Mouse (Mus musculus): Measurements from ENCODE around the gene Ank. TPM values are rescaled to one million over a fixed set of nuclear protein-coding genes. Genes with fewer than 3 reads are reported as not detected.

Ank gene
- polyA plus RNA-seq, 1 experiment = 3.7 TPM

GRCm38 (mm10) chr15:27568371-27568770, 101.9 kb downstream of the Ank start:
- Histone ChIP-seq H3K9me3 (ENCODE audit: control insufficient read depth, low read length) (no peaks in the 10 kb centered on the region), H3K27me3 (ENCODE audit: control insufficient read depth) (no peaks in the 10 kb centered on the region), H3K4me1 (ENCODE audit: control insufficient read depth) (no peaks in the 10 kb centered on the region), H3K4me3 (replicated peaks) (no peak overlapping the region), H3K36me3 (ENCODE audit: control insufficient read depth) (peaks cover 99% of the 10 kb centered on the region)
- TF ChIP-seq GATA1 (IDR thresholded peaks at IDR 0.05; ENCODE audit: low read length) = no peak

GRCm38 (mm10) chr15:27569924-27570323, 103.4 kb downstream of the Ank start:
- Histone ChIP-seq H3K36me3 (ENCODE audit: control insufficient read depth) (peaks cover 98% of the 10 kb centered on the region), H3K9me3 (ENCODE audit: control insufficient read depth, low read length) (no peaks in the 10 kb centered on the region), H3K4me3 (replicated peaks) (no peak overlapping the region), H3K27me3 (ENCODE audit: control insufficient read depth) (no peaks in the 10 kb centered on the region), H3K4me1 (ENCODE audit: control insufficient read depth) (no peaks in the 10 kb centered on the region)
- no peak for TF ChIP-seq TAL1 (IDR thresholded peaks at IDR 0.05; ENCODE audit: low read length)
- no peak for TF ChIP-seq GATA1 (IDR thresholded peaks at IDR 0.05; ENCODE audit: low read length)

GRCm38 (mm10) chr15:27570385-27570784, 103.9 kb downstream of the Ank start:
- Histone ChIP-seq H3K9me3 (ENCODE audit: control insufficient read depth, low read length) (no peaks in the 10 kb centered on the region), H3K4me1 (ENCODE audit: control insufficient read depth) (no peaks in the 10 kb centered on the region), H3K36me3 (ENCODE audit: control insufficient read depth) (peaks cover 99% of the 10 kb centered on the region), H3K4me3 (replicated peaks) (no peak overlapping the region), H3K27me3 (ENCODE audit: control insufficient read depth) (no peaks in the 10 kb centered on the region)
- TF ChIP-seq TAL1 (IDR thresholded peaks at IDR 0.05; ENCODE audit: low read length) (no peak), GATA1 (IDR thresholded peaks at IDR 0.05; ENCODE audit: low read length) (no peak)

- Histone ChIP-seq H3K27me3 (ENCODE audit: control insufficient read depth) (no peaks in the 10 kb centered on the region), H3K4me1 (ENCODE audit: control insufficient read depth) (no peaks in the 10 kb centered on the region), H3K4me3 (replicated peaks) (no peak overlapping the region), H3K9me3 (ENCODE audit: control insufficient read depth, low read length) (no peaks in the 10 kb centered on the region), H3K36me3 (ENCODE audit: control insufficient read depth) (peaks cover 99% of the 10 kb centered on the region)
- TF ChIP-seq GATA1 (IDR thresholded peaks at IDR 0.05; ENCODE audit: low read length) (no peak), TAL1 (IDR thresholded peaks at IDR 0.05; ENCODE audit: low read length) (no peak)
These were observed 104.7 kb downstream of the Ank start for GRCm38 (mm10) chr15:27571179-27571578.

- Histone ChIP-seq H3K4me3 (replicated peaks) (no peak overlapping the region), H3K9me3 (ENCODE audit: control insufficient read depth, low read length) (no peaks in the 10 kb centered on the region), H3K4me1 (ENCODE audit: control insufficient read depth) (no peaks in the 10 kb centered on the region), H3K27me3 (ENCODE audit: control insufficient read depth) (no peaks in the 10 kb centered on the region), H3K36me3 (ENCODE audit: control insufficient read depth) (peaks cover 98% of the 10 kb centered on the region)
- TF ChIP-seq GATA1 (IDR thresholded peaks at IDR 0.05; ENCODE audit: low read length) (no peak), TAL1 (IDR thresholded peaks at IDR 0.05; ENCODE audit: low read length) (no peak)
These were observed 108.7 kb downstream of the Ank start for GRCm38 (mm10) chr15:27574992-27575781.

- TF ChIP-seq TAL1 (IDR thresholded peaks at IDR 0.05; ENCODE audit: low read length) (no peak), GATA1 (IDR thresholded peaks at IDR 0.05; ENCODE audit: low read length) (no peak)
- H3K36me3 ChIP-seq (ENCODE audit: control insufficient read depth) = peaks cover 98% of the 10 kb centered on the region
- H3K4me1 ChIP-seq (ENCODE audit: control insufficient read depth) = no peaks in the 10 kb centered on the region
- no peaks in the 10 kb centered on the region for H3K9me3 ChIP-seq (ENCODE audit: control insufficient read depth, low read length)
- no peaks in the 10 kb centered on the region for H3K27me3 ChIP-seq (ENCODE audit: control insufficient read depth)
- no peak overlapping the region for H3K4me3 ChIP-seq (replicated peaks)
These were observed 109.5 kb downstream of the Ank start for GRCm38 (mm10) chr15:27575932-27576331.

- H3K9me3 ChIP-seq (ENCODE audit: control insufficient read depth, low read length) = no peaks in the 10 kb centered on the region
- TF ChIP-seq GATA1 (IDR thresholded peaks at IDR 0.05; ENCODE audit: low read length) = no peak
- no peak for TF ChIP-seq TAL1 (IDR thresholded peaks at IDR 0.05; ENCODE audit: low read length)
- no peaks in the 10 kb centered on the region for H3K4me1 ChIP-seq (ENCODE audit: control insufficient read depth)
- no peaks in the 10 kb centered on the region for H3K27me3 ChIP-seq (ENCODE audit: control insufficient read depth)
- H3K36me3 ChIP-seq (ENCODE audit: control insufficient read depth) = peaks cover 98% of the 10 kb centered on the region
- no peak overlapping the region for H3K4me3 ChIP-seq (replicated peaks)
These were observed 110.4 kb downstream of the Ank start for GRCm38 (mm10) chr15:27576886-27577285.

GRCm38 (mm10) chr15:27577915-27578780, 111.7 kb downstream of the Ank start:
- no peaks in the 10 kb centered on the region for H3K4me1 ChIP-seq (ENCODE audit: control insufficient read depth)
- H3K27me3 ChIP-seq (ENCODE audit: control insufficient read depth) = no peaks in the 10 kb centered on the region
- no peak overlapping the region for H3K4me3 ChIP-seq (replicated peaks)
- TF ChIP-seq GATA1 (IDR thresholded peaks at IDR 0.05; ENCODE audit: low read length) (no peak), TAL1 (IDR thresholded peaks at IDR 0.05; ENCODE audit: low read length) (no peak)
- no peaks in the 10 kb centered on the region for H3K9me3 ChIP-seq (ENCODE audit: control insufficient read depth, low read length)
- H3K36me3 ChIP-seq (ENCODE audit: control insufficient read depth) = peaks cover 98% of the 10 kb centered on the region

- Histone ChIP-seq H3K9me3 (ENCODE audit: control insufficient read depth, low read length) (no peaks in the 10 kb centered on the region), H3K4me3 (replicated peaks) (no peak overlapping the region), H3K4me1 (ENCODE audit: control insufficient read depth) (no peaks in the 10 kb centered on the region), H3K36me3 (ENCODE audit: control insufficient read depth) (peaks cover 99% of the 10 kb centered on the region), H3K27me3 (ENCODE audit: control insufficient read depth) (no peaks in the 10 kb centered on the region)
- TF ChIP-seq TAL1 (IDR thresholded peaks at IDR 0.05; ENCODE audit: low read length) = no peak
- no peak for TF ChIP-seq GATA1 (IDR thresholded peaks at IDR 0.05; ENCODE audit: low read length)
These were observed 112.4 kb downstream of the Ank start for GRCm38 (mm10) chr15:27578918-27579317.

Measured in erythroblast, embryonic 14.5 days (primary cell).